Mouse (Mus musculus): Measurements from ENCODE around the gene Gm3417.
"Not testable (repeated sequence)": the region's sequence is repeated elsewhere in the genome, so short reads cannot be mapped to it uniquely, and the experiment has no call there.

Gene Gm3417

GRCm38 (mm10) chr17:14978362-14979038 is at the start of gene Gm3417, which contains the start of gene 9030025P20Rik:
TSS of gene Gm3417 (minus strand) at chr17:14978790.
TSS of gene 9030025P20Rik (plus strand) at chr17:14978468.
- not testable (repeated sequence) for DNase-seq

DNA sequence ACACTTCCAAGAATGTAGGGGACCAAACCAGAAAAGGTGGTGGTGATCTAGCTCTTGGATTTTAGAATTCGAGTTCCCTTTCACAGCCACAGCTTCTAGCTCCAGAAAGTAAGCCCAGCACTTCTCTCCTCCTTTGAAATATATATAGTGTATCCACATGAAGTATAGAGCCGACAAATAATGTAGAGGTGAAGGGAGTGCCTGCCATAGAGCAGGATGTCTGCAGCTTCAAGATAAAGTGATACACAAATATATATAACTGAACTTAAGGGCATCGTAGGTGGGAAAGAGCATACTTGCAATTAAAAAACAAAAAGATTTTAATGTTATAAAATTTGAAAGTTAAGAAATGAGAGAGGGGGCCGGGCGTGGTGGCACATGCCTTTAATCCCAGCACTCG is 46.9 kb upstream of the Gm3417 start:
- DNase-seq = not testable (repeated sequence)

- not testable (repeated sequence) for DNase-seq
These were observed 46.1 kb upstream of the Gm3417 start for GRCm38 (mm10) chr17:15024502-15025193.

DNA sequence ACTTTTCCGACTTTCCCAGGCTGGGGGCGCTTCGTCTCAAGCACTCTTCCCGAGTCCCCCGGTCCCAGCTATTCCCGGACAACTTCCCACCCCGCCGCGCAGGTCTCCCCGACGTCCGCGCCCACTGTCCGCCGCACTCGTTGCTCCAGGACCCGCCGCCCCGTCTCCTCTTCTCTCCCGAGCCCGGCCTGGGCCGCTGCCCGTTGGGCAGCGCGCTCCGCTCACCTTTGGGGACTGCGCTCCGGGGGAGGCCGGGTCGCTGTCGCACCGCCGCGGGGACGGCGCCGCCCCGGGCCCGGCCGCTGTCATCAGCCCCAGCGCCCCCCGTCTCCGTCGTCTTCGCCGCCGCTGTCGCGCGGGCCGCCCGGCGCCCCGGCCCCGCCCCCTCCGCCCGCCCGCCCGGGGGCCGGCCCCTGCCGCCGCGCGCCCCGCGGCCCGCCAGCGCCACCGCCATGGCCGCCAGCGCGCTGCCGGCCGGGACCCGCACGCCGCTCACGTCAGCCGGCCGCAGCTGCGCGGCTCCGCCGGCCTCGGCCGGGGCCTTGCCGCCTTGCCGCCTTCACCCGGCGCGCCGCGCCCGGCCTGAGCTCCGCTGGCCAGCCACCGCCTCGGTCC is 45.4 kb upstream of the Gm3417 start:
- DNase-seq = not testable (repeated sequence)

DNA sequence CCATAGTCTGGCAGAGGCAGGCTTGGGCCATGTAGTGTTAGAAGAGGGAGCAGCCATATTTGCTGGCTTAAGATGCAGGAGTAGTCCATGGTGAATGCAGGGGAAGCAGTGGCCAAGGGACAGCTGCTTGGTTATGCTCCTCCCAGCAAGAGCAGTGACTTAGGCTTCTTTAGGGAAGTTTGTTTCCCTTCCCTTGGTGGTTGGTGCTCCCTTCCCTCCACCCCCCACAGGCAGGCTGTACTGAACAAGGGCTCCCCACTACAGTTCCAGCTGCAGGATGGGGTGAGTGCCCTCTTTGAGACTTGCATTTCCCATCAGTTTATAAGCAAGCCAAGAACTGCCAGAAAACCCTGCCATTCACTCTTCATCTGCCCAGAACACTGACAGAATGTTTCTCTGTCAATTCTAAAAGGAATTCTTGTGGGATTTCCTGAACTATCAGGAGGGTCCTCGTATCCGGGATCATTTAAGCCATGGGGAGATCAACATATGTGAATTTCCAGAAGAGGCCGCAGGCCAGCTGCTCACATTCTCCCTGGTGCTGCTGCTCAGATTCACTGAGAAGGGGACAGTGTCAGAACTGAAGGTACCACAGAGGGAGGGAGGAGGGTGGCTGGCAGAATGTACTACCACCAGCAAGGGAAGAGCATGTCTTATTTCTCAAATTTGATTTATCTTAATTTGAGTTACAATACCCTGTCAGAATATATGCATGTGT is 43.1 kb upstream of the Gm3417 start:
- peak; percentile 1 to 6 for DNase-seq

DNA sequence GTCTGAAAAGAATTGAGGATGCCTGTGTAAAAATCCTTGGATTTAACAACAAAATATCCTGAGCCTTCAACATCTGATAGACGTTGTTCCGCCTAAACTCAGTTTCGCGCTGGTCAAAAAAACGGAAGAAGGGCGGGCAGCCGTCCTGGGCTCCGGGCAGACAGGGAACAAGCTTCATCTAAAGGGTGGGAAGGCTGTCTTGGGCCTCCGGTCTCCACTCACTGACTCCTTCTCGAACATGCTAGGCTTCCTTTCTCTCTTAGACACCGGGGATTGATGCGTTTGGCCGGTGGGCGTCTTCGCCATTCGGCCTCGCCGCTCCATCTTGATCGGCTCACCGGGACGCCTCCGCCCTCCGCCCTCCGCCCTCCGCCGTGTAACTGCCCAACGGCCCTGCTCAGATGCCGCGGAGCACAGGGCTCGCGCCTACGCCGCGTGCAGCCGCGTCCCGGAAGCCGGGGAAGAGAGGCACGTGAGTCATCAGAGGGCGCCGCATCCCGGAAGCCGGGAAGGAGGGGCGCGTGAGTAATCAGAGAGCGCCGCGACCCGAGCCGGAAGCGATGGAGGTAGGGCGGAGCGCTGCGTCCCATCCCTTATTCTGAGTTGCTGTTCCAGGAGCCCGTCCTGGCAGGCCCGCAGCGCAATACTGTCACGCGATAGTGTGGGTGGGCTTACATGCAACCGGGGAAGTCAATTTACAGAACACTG is 31.3 kb upstream of the Gm3417 start, which contains the start of gene Gm3435:
TSS of gene Gm3435 (plus strand) at position 471 of the 708 bp plus-strand sequence.
- DNase-seq = not testable (repeated sequence)

DNA sequence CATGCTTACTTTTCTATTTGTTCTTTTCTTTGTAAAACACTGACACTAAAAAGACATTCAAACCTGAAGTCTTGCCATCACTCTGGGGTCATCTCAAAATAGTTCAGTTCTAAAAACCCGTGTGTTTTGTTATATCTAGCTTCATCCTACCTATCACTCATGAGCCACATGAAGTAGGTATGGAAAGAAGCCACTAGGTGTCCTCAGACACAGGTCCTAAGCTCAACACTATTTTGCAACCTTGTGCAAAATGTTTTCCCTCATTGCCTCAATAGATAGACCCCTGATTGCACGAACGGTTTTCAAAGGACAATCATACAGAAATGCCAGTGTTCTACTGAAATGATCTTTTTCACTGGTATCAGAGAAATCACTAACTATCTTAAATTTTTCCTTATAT is 30.5 kb upstream of the Gm3417 start:
- not testable (repeated sequence) for DNase-seq

GRCm38 (mm10) chr17:15000047-15000446 is 21.5 kb upstream of the Gm3417 start:
- not testable (repeated sequence) for DNase-seq

- not testable (repeated sequence) for DNase-seq
These were observed 15.6 kb upstream of the Gm3417 start for GRCm38 (mm10) chr17:14994140-14994539.

GRCm38 (mm10) chr17:14993139-14993832 is 14.7 kb upstream of the Gm3417 start:
- DNase-seq = not testable (repeated sequence)

DNA sequence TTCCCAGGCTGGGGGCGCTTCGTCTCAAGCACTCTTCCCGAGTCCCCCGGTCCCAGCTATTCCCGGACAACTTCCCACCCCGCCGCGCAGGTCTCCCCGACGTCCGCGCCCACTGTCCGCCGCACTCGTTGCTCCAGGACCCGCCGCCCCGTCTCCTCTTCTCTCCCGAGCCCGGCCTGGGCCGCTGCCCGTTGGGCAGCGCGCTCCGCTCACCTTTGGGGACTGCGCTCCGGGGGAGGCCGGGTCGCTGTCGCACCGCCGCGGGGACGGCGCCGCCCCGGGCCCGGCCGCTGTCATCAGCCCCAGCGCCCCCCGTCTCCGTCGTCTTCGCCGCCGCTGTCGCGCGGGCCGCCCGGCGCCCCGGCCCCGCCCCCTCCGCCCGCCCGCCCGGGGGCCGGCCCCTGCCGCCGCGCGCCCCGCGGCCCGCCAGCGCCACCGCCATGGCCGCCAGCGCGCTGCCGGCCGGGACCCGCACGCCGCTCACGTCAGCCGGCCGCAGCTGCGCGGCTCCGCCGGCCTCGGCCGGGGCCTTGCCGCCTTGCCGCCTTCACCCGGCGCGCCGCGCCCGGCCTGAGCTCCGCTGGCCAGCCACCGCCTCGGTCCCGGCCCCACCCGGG is 14.0 kb upstream of the Gm3417 start:
- DNase-seq = not testable (repeated sequence)

- DNase-seq = not testable (repeated sequence)
These were observed 11.6 kb upstream of the Gm3417 start for GRCm38 (mm10) chr17:14990116-14990702.

DNA sequence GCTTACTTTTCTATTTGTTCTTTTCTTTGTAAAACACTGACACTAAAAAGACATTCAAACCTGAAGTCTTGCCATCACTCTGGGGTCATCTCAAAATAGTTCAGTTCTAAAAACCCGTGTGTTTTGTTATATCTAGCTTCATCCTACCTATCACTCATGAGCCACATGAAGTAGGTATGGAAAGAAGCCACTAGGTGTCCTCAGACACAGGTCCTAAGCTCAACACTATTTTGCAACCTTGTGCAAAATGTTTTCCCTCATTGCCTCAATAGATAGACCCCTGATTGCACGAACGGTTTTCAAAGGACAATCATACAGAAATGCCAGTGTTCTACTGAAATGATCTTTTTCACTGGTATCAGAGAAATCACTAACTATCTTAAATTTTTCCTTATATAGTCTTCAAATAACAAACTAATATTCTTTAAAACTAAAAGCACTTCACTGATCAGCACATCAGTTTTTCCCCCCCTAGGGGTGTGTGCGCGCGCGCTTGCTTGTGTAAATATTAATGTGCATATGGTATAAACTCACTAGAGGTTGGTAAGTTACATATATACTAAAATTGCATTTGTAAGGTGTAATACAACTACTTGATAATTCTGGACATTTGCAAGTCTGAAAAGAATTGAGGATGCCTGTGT is 750 bp downstream of the Gm3417 start:
- not testable (repeated sequence) for DNase-seq

DNA sequence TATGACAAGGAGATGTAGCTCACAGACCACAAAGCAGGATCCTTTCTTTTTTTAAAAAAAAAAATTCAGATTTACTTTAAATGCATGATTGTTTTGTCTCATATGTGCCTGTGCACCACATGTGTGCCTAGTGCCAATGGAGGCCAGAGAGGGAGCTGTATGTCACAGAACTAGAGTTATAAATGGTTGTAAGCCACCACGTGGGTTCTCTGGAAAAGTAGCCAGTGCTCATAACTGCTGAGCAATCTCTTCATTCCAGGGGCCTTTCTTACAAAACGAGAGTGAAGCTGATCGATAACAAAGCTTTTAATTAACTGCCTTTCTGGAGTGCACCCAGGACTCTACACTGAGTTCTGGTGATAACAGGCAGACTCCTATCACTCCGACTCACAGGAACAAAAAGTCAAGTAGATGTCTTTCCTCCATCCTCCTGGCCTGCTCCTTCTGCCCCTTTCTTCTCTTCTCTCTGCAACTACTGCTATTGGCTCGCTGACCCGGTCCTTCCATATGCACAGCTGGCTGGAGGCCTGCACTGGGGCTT is 10.1 kb downstream of the Gm3417 start:
- not testable (repeated sequence) for DNase-seq

- not testable (repeated sequence) for DNase-seq
These were observed 16.9 kb downstream of the Gm3417 start for GRCm38 (mm10) chr17:14961557-14962154.

DNA sequence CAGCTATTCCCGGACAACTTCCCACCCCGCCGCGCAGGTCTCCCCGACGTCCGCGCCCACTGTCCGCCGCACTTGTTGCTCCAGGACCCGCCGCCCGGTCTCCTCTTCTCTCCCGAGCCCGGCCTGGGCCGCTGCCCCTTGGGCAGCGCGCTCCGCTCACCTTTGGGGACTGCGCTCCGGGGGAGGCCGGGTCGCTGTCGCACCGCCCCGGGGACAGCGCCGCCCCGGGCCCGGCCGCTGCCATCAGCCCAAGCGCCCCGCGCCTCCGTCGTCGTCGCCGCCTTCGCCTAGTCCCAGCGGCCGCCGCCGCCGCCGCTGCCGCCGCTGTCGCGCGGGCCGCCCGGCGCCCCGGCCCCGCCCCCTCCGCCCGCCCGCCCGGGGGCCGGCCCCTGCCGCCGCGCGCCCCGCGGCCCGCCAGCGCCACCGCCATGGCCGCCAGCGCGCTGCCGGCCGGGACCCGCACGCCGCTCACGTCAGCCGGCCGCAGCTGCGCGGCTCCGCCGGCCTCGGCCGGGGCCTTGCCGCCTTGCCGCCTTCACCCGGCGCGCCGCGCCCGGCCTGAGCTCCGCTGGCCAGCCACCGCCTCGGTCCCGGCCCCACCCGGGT is 17.5 kb downstream of the Gm3417 start, which contains the start of gene Phf10:
TSS of gene Phf10 (minus strand) at position 323 of the 606 bp plus-strand sequence.
- DNase-seq = peak; percentile 41 to 42

DNA sequence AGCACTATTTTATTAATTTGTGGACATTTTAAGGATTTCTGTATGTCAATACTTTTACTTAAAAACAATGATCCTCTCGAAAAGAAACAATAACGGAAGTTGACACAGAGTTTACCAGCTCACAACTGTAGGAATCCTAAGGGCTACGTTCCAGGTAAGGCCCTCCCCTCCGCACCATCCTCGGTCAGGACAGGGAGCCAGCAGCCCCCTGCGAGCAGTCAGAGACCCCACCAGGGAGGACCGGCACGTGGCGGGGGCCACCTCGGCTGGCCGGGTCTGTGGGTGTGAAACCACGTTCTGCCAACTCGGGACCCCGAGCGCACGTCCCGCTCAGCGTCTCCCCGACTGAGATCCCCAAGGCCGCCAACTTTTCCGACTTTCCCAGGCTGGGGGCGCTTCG is 18.1 kb downstream of the Gm3417 start:
- DNase-seq = peak; percentile 33 to 41

- no peak for DNase-seq
These were observed 18.6 kb downstream of the Gm3417 start for GRCm38 (mm10) chr17:14959979-14960378.

Data from thymus, adult 18-20 months (tissue).